Mouse (Mus musculus) heart, adult 2 months (tissue): ENCODE results near the gene Padi2.

Experiments
- CTCF ChIP-seq: fragments of 200-600 bp; IDR thresholded peaks from 2 replicates; pipeline ENCODE4 v1.8.1; 2022; ENCODE audit warnings: antibody characterized with exemption, mild to moderate bottlenecking, moderate library complexity
- EP300 ChIP-seq: fragments of 200-500 bp; IDR thresholded peaks from 2 replicates; pipeline ENCODE4 v1.6.1; 2011; ENCODE audit warnings: low read depth, low read length, control low read depth; ENCODE audit not compliant: insufficient read depth
- POLR2A ChIP-seq: fragments of 200-500 bp; IDR thresholded peaks from 2 replicates; pipeline ENCODE4 v1.6.1; 2011; ENCODE audit warnings: mild to moderate bottlenecking, low read depth, low read length, control low read depth; ENCODE audit not compliant: insufficient read depth

GRCm38 (mm10) chr4:140859291-140859690, 46.9 kb upstream of the Padi2 start:
- TF ChIP-seq POLR2A, result no peak
- TF ChIP-seq CTCF, result no peak
- no peak for TF ChIP-seq EP300
